Mouse (Mus musculus): ENCODE results near the gene Alyref. TPM values are rescaled to one million over a fixed set of nuclear protein-coding genes. Genes with fewer than 3 reads are reported as not detected.

The Alyref gene
- 24.4 TPM for polyA plus RNA-seq (2014; fragmentation: Illumina TruSeq; extraction: RNeasy Lipid Tissue Mini Kit (QIAGEN cat#74804); ENCODE audit: low read depth, low replicate concordance)

DNA sequence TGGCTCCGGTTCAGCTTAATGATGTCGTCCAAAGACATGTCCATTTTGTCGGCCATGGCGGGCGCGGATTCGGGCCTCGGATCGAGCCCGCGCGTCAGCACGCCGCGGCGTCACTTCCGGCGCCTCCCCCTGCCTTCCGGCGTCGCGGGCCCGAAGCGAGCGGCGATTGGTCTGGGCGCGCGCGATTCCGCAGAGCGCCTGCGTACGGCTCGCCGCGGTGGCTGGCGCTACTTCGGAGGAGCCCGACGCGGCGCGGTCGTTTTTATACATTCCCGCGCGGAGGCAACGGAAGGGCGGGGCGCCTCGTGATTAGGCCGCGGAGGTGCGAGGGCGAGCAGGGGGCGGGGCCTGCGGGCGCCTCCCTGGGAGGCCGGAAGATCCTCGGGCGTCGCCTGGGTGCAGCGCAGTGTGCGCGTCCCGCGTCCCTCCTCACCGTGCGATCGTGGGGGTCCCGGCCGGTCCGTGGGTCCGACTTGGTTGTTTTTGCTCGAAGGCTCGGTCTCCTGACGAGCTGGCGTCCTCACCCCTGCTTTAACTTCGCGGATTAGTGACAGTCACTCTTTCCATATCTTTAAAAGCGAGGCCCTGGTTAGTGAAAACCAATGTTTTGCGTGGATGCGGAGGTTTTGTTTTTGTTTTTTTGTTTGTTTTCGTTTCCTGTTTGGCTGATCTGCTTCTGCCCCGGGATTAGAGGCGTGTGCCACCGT, at the start of gene Alyref, which contains the start of gene Anapc11:
TSS of gene Alyref (minus strand) at position 83 of the 707 bp plus-strand sequence.
TSS of gene Anapc11 (plus strand) at position 139 of the 707 bp plus-strand sequence.

DNA sequence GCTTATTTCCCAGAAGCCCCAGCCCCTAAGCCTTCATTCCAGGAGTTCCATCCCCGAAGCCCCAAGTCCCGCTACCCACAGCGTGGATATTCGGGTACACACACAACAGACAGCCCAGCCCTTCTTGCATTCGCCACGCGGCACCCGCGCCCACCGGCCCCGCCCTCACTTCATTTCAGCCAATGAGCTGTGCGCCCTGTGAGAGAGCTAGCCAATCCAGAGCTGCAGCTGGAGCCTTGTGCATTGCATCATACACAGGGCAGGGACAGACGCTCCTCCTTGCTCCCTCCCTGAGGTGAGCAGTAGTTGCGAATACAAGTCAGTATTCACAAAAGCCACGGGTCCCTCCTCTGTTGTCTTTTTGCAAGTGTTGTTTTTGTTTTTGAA, 45.4 kb upstream of the Alyref start, which contains the start of gene Pycr1:
TSS of gene Pycr1 (minus strand) at position 169 of the 387 bp plus-strand sequence.

DNA sequence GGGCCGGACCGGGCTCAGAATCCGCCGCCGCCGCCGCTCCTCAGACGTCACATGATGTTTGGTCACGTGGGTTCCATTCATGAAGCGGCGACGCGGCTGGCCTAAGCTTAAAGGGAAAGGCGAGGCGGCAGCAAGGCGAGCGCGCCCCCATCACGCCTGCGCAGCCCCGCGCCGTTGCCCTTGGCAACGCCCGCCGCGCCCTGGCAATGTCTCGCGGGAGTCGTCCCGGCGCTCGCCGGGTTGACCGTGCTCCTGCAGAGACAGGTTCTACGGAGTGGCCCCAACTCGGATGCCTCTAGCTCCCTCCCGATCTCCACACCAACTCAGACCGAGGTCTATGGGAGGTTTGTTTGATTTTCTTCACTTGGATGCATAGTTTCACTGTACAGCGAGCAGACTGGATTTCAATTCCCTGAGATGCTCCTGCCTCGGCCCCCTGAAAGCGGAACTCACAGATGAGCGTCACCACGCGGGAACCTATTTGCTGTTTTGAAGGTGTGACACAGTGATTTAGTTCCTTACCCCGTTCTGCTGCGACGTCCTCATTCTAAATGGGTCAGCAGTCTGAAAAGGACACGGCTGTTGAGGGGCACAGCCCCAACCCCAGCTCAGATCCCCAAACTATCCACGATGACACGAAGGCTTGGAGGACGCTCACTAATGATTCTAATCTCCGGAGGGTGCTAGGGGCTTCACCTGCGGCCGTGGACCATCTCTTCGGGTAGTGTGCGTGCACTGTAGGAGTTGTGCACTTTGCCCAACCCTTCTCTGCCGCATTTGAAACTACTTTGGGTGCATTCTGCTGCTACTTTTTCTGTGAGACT, 35.6 kb upstream of the Alyref start, which contains the start of gene Mafg:
TSS of gene Mafg (minus strand) at position 81 of the 824 bp plus-strand sequence.

DNA sequence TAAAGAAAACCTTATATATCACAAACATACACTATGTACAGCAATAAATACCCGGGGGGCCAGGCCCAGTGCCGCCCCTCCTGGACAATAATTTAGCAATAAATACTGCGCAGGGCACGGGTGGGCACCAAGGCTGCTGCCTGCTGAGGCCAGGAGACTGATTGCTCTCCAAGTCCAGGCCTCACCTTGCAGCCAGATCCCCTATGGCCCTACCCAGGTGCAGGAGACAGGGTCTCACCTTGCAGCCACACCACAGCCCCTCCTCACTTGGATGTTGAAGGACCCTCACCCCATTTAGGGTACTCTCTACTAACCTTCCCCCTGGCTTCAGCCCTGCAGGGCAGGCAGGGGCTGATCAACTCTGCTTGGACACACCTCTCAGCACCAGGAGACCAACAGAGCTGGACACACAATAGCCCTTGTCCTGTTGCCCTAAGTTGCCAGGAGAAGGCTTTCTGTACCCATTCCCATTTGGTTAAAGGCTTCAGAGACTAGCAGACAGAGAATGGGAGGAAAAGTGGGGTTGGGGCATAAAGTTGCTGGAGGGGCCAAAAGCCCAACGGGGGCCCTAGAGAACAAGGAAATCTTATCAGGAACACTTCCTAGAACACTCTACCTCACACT, 27.1 kb upstream of the Alyref start, which contains the start of gene Sirt7:
TSS of gene Sirt7 (minus strand) at position 89 of the 624 bp plus-strand sequence.

DNA sequence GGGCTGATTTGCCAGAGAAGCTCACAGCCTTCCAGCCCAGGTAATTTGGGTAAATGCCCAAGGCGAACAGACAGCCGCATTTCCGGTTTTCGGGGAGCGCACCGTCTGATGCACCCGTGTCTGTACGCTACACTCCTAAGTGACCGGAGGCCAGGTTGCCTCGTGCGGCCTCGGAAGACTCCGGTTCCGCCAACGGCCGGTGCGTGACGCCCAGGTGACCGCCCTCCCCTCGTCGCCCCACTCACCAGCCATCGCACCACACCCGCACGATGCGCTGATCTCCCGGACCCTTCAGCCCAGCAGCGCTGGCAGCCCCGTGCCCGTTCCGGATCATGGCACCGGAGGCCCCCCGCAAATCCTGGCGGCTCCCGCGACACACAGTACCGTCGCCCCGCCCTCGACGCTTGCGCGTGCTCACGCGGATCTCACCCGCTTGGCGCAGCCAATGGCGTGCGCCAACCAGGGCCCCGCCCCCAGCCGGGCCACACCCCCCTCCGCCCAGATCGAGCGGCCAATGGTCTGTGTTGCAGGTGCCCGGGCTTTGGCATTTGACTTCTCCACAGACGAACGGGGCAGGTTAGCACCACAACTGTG, 19.5 kb upstream of the Alyref start, which contains the start of gene Pcyt2:
TSS of gene Pcyt2 (minus strand) at position 418 of the 594 bp plus-strand sequence.

DNA sequence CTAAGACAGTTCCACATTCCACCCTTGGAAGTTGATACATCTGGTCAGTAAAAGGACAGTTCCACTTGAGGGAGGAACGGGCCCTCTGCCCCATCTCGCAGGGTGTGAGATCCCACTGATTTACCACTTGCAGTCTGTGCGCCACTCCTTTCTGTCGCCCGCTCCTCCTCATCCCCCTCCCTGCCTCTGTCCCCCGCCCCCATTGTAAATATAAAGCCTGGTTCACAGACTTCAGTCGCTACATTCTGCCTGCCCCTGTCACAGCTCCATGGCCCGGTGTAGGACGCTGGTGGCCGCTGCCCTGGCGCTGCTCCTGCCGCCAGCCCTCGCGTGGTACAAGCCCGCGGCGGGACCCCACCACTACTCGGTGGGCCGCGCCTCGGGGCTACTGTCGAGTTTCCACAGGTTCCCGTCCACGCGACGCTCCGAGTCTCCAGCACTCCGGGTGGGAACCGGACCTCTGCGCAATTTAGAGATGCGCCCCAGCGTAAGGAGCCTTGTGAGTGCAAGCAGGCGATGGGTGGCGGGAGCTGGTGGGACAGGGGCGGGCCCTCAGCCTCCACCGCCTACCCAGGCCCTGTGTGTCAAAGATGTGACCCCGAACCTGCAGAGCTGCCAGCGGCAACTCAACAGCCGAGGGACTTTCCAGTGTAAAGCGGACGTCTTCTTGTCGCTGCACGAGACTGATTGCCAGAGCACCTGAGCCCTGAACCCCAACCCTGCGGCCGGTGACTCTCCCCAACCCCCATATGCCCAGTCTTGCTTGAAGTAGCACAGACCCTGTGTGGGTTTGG, 10.3 kb upstream of the Alyref start, which contains the start of gene Npb:
TSS of gene Npb (plus strand) at position 237 of the 794 bp plus-strand sequence.

DNA sequence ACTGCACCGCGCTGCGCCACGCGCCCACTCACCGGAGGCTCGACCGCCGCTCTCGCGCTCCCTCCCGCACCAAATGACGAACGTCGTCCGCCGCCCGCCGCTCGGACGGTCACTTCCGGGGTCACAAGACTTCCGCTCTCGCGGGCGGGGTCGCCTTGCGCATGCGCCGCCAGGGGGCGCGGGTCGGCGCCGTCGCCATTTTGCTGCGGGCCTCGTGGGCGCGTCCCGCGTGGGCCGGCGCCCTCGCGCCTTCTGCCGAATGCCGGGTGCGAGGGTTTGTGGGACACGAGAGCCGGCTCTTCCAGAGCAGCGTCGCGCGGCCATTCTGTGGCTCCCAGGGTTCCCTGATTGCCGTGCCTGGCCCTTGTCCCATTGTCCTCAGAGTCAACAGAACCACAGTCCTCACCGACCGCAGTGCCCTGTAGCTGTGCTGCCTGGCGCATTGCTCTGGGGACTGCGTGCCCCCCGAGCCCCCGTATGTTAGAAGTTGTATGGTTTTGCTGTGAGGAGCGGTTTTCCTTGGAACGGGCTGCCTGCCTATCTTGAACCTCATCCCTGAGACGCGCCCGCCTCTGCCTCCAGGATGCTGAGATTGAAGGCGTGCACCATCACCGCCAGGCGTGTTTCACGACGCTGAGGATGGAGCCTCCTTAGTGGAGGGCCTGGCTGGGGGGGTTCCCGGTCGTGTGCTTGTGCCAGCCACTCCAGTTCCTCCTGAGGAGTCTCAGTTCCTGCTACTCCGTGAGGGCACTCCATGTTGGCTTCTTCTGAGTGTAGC, 16.5 kb downstream of the Alyref start, which contains the start of gene Arhgdia:
TSS of gene Arhgdia (minus strand) at position 135 of the 778 bp plus-strand sequence.

DNA sequence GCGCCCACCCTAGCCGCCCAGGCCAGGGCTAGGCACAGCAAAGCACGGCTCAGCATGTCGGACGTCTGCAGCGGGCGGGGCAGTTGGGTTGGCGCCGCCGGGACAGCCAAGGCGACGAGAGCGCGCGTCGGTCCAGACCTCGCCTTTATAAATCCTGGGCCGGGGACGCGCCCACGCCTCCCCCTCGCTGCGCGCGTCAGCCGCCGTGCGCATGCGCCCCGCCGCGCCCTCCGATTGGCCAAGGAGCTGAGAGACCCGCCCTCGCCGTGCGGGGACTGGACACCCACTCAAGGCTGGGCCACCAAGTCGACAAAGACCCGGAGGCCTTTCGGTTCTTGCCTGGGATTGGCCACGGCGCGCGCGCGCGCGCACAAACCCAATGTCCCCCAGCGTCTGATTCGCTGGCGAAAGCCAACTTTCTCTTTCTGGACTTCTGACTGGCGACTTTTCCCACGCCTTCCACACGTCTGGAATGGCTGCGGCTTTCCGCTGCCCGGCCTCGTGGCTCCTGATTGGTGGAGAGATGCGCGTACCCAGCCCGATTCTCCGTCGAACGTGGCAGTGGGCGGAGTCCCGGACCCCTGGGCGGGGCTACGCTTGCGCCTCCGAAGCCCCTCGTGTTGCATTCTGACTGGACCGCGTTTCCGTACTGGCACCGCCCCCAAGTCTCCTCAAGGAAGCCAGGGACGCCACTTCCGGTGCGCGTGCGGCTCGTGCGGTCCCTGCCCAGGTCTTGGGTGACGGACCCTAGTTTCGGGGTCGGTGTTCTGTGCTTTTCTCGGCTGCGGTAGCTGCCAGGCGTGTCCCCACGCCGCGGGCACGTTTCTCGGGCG, 25.2 kb downstream of the Alyref start, which contains the start of gene P4hb:
TSS of gene P4hb (minus strand) at position 502 of the 833 bp plus-strand sequence.

DNA sequence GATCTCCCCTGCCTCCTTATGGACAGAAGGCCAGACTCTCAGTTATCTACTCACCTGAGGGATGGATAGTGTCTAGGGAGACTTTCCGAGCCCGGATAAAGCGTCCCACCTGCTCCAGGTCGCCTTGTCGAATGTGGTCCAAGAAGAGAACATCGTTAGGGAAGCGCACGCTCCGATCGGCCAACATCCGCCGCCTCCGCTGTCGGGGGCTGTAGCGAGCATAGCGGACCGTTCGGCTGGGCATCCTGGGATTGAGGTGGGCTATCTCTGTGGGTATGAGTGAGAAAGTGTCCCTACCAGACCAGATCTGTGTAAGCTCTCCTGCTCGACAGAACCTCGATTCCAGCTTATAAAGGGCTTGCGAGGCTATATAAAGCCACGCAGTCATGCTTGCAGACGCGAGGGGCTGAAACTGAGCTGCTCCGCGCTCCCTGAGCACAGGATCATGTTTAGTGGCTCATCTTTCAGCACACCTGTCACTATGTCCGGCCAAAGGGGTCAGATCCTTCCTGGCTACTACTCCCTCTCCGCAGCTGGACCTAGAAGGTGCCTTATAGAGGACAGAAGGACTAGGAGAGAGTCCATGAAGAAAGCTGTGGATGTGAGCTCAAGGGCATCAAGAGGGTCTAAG, 47.2 kb downstream of the Alyref start, which contains the start of gene Ppp1r27:
TSS of gene Ppp1r27 (minus strand) at position 323 of the 631 bp plus-strand sequence.

DNA sequence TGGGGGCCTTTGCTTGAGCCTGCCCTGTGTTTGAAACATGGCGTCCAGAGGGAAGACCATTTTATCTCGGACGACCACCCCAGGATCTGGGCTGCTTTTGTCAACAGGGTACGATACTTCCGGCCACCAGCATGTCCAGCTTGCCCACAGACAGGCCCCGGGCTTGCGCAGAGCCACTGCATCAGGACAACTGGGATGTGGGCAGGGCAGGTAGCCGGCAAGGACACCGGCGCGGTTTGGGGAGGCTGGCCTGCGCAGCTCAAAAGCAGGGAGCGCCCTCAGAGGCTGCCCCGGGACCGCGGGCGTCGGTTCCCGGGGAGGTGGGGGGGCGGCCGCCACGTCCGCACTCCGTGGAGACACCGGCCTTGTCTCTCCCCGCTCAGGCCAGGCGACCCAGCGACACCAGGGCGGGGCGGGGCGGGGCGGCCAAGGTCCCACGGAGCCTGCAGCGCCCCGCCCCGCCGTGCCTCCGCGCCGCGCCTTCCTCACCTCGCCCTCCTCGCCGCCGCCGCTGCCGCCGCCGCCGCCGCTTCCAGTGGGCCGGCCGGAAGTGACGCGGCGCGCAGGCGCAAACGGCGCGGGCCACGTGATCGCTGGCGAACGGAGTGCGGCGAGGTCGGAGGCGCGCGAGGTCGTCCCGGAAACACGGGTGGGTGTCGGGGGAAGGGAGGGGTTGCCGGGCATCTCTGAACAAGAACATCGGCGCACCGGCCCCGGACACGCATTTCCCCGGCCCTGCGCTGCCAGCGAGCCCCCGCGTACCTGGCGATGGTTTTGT, 48.8 kb downstream of the Alyref start, which contains the start of gene Mcrip1:
TSS of gene Mcrip1 (minus strand) at position 560 of the 778 bp plus-strand sequence.

Other genes with a start within 250 kb of the Alyref start
- gene Actg1, start 249.8 kb downstream of the Alyref start, polyA plus RNA-seq (2014; fragmentation: Illumina TruSeq; extraction: RNeasy Lipid Tissue Mini Kit (QIAGEN cat#74804); ENCODE audit: low read depth, low replicate concordance) = 1,187 TPM
- gene Fscn2, start 236.8 kb downstream of the Alyref start, polyA plus RNA-seq (2014; fragmentation: Illumina TruSeq; extraction: RNeasy Lipid Tissue Mini Kit (QIAGEN cat#74804); ENCODE audit: low read depth, low replicate concordance) = not detected
- gene Faap100, start 219.6 kb downstream of the Alyref start, polyA plus RNA-seq (2014; fragmentation: Illumina TruSeq; extraction: RNeasy Lipid Tissue Mini Kit (QIAGEN cat#74804); ENCODE audit: low read depth, low replicate concordance) = not detected
- 13.2 TPM for gene Nploc4, start 160.7 kb downstream of the Alyref start, polyA plus RNA-seq (2014; fragmentation: Illumina TruSeq; extraction: RNeasy Lipid Tissue Mini Kit (QIAGEN cat#74804); ENCODE audit: low read depth, low replicate concordance)
- not detected for gene Tspan10, start 155.7 kb downstream of the Alyref start, polyA plus RNA-seq (2014; fragmentation: Illumina TruSeq; extraction: RNeasy Lipid Tissue Mini Kit (QIAGEN cat#74804); ENCODE audit: low read depth, low replicate concordance)
- not detected for gene Pde6g, start 144.9 kb downstream of the Alyref start, polyA plus RNA-seq (2014; fragmentation: Illumina TruSeq; extraction: RNeasy Lipid Tissue Mini Kit (QIAGEN cat#74804); ENCODE audit: low read depth, low replicate concordance)
- gene Oxld1, start 140.3 kb downstream of the Alyref start, polyA plus RNA-seq (2014; fragmentation: Illumina TruSeq; extraction: RNeasy Lipid Tissue Mini Kit (QIAGEN cat#74804); ENCODE audit: low read depth, low replicate concordance) = 0.63 TPM
- gene Ccdc137, start 140.2 kb downstream of the Alyref start, polyA plus RNA-seq (2014; fragmentation: Illumina TruSeq; extraction: RNeasy Lipid Tissue Mini Kit (QIAGEN cat#74804); ENCODE audit: low read depth, low replicate concordance) = 12.7 TPM
- gene Arl16, start 130.8 kb downstream of the Alyref start, polyA plus RNA-seq (2014; fragmentation: Illumina TruSeq; extraction: RNeasy Lipid Tissue Mini Kit (QIAGEN cat#74804); ENCODE audit: low read depth, low replicate concordance) = 10.9 TPM
- 4.1 TPM for gene Mrpl12, start 113.8 kb downstream of the Alyref start, polyA plus RNA-seq (2014; fragmentation: Illumina TruSeq; extraction: RNeasy Lipid Tissue Mini Kit (QIAGEN cat#74804); ENCODE audit: low read depth, low replicate concordance)
- gene Slc25a10, start 106.5 kb downstream of the Alyref start, polyA plus RNA-seq (2014; fragmentation: Illumina TruSeq; extraction: RNeasy Lipid Tissue Mini Kit (QIAGEN cat#74804); ENCODE audit: low read depth, low replicate concordance) = 1.6 TPM
- gene Gcgr, start 67.7 kb downstream of the Alyref start, polyA plus RNA-seq (2014; fragmentation: Illumina TruSeq; extraction: RNeasy Lipid Tissue Mini Kit (QIAGEN cat#74804); ENCODE audit: low read depth, low replicate concordance) = not detected
- gene Mcrip1, start 48.6 kb downstream of the Alyref start, polyA plus RNA-seq (2014; fragmentation: Illumina TruSeq; extraction: RNeasy Lipid Tissue Mini Kit (QIAGEN cat#74804); ENCODE audit: low read depth, low replicate concordance) = not detected
- not detected for gene Ppp1r27, start 47.2 kb downstream of the Alyref start, polyA plus RNA-seq (2014; fragmentation: Illumina TruSeq; extraction: RNeasy Lipid Tissue Mini Kit (QIAGEN cat#74804); ENCODE audit: low read depth, low replicate concordance)
- gene P4hb, start 25.1 kb downstream of the Alyref start, polyA plus RNA-seq (2014; fragmentation: Illumina TruSeq; extraction: RNeasy Lipid Tissue Mini Kit (QIAGEN cat#74804); ENCODE audit: low read depth, low replicate concordance) = 172 TPM
- 30.1 TPM for gene Arhgdia, start 16.7 kb downstream of the Alyref start, polyA plus RNA-seq (2014; fragmentation: Illumina TruSeq; extraction: RNeasy Lipid Tissue Mini Kit (QIAGEN cat#74804); ENCODE audit: low read depth, low replicate concordance)
- gene Anapc11, start 56 bp upstream of the Alyref start, polyA plus RNA-seq (2014; fragmentation: Illumina TruSeq; extraction: RNeasy Lipid Tissue Mini Kit (QIAGEN cat#74804); ENCODE audit: low read depth, low replicate concordance) = 13.5 TPM
- not detected for gene Npb, start 10.1 kb upstream of the Alyref start, polyA plus RNA-seq (2014; fragmentation: Illumina TruSeq; extraction: RNeasy Lipid Tissue Mini Kit (QIAGEN cat#74804); ENCODE audit: low read depth, low replicate concordance)
- gene Pcyt2, start 19.6 kb upstream of the Alyref start, polyA plus RNA-seq (2014; fragmentation: Illumina TruSeq; extraction: RNeasy Lipid Tissue Mini Kit (QIAGEN cat#74804); ENCODE audit: low read depth, low replicate concordance) = 14.6 TPM
- 13.4 TPM for gene Sirt7, start 26.9 kb upstream of the Alyref start, polyA plus RNA-seq (2014; fragmentation: Illumina TruSeq; extraction: RNeasy Lipid Tissue Mini Kit (QIAGEN cat#74804); ENCODE audit: low read depth, low replicate concordance)
- 13.6 TPM for gene Mafg, start 35.2 kb upstream of the Alyref start, polyA plus RNA-seq (2014; fragmentation: Illumina TruSeq; extraction: RNeasy Lipid Tissue Mini Kit (QIAGEN cat#74804); ENCODE audit: low read depth, low replicate concordance)
- 5.8 TPM for gene Pycr1, start 45.4 kb upstream of the Alyref start, polyA plus RNA-seq (2014; fragmentation: Illumina TruSeq; extraction: RNeasy Lipid Tissue Mini Kit (QIAGEN cat#74804); ENCODE audit: low read depth, low replicate concordance)
- not detected for gene Myadml2, start 49.8 kb upstream of the Alyref start, polyA plus RNA-seq (2014; fragmentation: Illumina TruSeq; extraction: RNeasy Lipid Tissue Mini Kit (QIAGEN cat#74804); ENCODE audit: low read depth, low replicate concordance)
- gene Notum, start 62.8 kb upstream of the Alyref start, polyA plus RNA-seq (2014; fragmentation: Illumina TruSeq; extraction: RNeasy Lipid Tissue Mini Kit (QIAGEN cat#74804); ENCODE audit: low read depth, low replicate concordance) = not detected
- 2.6 TPM for gene Aspscr1, start 74.6 kb upstream of the Alyref start, polyA plus RNA-seq (2014; fragmentation: Illumina TruSeq; extraction: RNeasy Lipid Tissue Mini Kit (QIAGEN cat#74804); ENCODE audit: low read depth, low replicate concordance)
- 1.8 TPM for gene Cenpx, start 115.4 kb upstream of the Alyref start, polyA plus RNA-seq (2014; fragmentation: Illumina TruSeq; extraction: RNeasy Lipid Tissue Mini Kit (QIAGEN cat#74804); ENCODE audit: low read depth, low replicate concordance)
- 0.66 TPM for gene Lrrc45, start 115.6 kb upstream of the Alyref start, polyA plus RNA-seq (2014; fragmentation: Illumina TruSeq; extraction: RNeasy Lipid Tissue Mini Kit (QIAGEN cat#74804); ENCODE audit: low read depth, low replicate concordance)
- not detected for gene Rac3, start 123.1 kb upstream of the Alyref start, polyA plus RNA-seq (2014; fragmentation: Illumina TruSeq; extraction: RNeasy Lipid Tissue Mini Kit (QIAGEN cat#74804); ENCODE audit: low read depth, low replicate concordance)
- gene Dcxr, start 128.9 kb upstream of the Alyref start, polyA plus RNA-seq (2014; fragmentation: Illumina TruSeq; extraction: RNeasy Lipid Tissue Mini Kit (QIAGEN cat#74804); ENCODE audit: low read depth, low replicate concordance) = 0.76 TPM
- 1.1 TPM for gene Cbr2, start 133.7 kb upstream of the Alyref start, polyA plus RNA-seq (2014; fragmentation: Illumina TruSeq; extraction: RNeasy Lipid Tissue Mini Kit (QIAGEN cat#74804); ENCODE audit: low read depth, low replicate concordance)
- not detected for gene Hmga1b, start 164.4 kb upstream of the Alyref start, polyA plus RNA-seq (2014; fragmentation: Illumina TruSeq; extraction: RNeasy Lipid Tissue Mini Kit (QIAGEN cat#74804); ENCODE audit: low read depth, low replicate concordance)
- 0.54 TPM for gene Rfng, start 185.8 kb upstream of the Alyref start, polyA plus RNA-seq (2014; fragmentation: Illumina TruSeq; extraction: RNeasy Lipid Tissue Mini Kit (QIAGEN cat#74804); ENCODE audit: low read depth, low replicate concordance)
- 5.2 TPM for gene Gps1, start 185.9 kb upstream of the Alyref start, polyA plus RNA-seq (2014; fragmentation: Illumina TruSeq; extraction: RNeasy Lipid Tissue Mini Kit (QIAGEN cat#74804); ENCODE audit: low read depth, low replicate concordance)
- gene Dus1l, start 198.0 kb upstream of the Alyref start, polyA plus RNA-seq (2014; fragmentation: Illumina TruSeq; extraction: RNeasy Lipid Tissue Mini Kit (QIAGEN cat#74804); ENCODE audit: low read depth, low replicate concordance) = 4.3 TPM
- gene Fasn, start 226.2 kb upstream of the Alyref start, polyA plus RNA-seq (2014; fragmentation: Illumina TruSeq; extraction: RNeasy Lipid Tissue Mini Kit (QIAGEN cat#74804); ENCODE audit: low read depth, low replicate concordance) = 2.1 TPM

All from sigmoid colon, adult 10 weeks (tissue).